Mouse (Mus musculus) small intestine, adult 2 months (tissue): ENCODE measurements at regions not wholly inside any gene's neighbourhood (a gene's known extent, or its start where the extent isn't known, plus 50 kb on each side); places are given as distances from the start of the nearest gene placed in this dataset.

ENCODE experiments used
- CTCF ChIP-seq: fragments of 200-500 bp; IDR thresholded peaks from 2 replicates; pipeline ENCODE4 v1.5.1; 2012; ENCODE audit warnings: low read depth, mild to moderate bottlenecking, control low read depth, inconsistent platforms, low read length, moderate library complexity, mixed read lengths; ENCODE audit not compliant: insufficient replicate concordance, insufficient read length; ENCODE audit errors: extremely low read depth
- POLR2A ChIP-seq: fragments of 200-500 bp; IDR thresholded peaks from 2 replicates; pipeline ENCODE4 v1.6.1; 2012; ENCODE audit warnings: low read depth, mild to moderate bottlenecking, control low read depth, inconsistent platforms, low read length, moderate library complexity

GRCm38 (mm10) chr12:13769156-13769555 lies 382.7 kb downstream of the Fam84a start:
- TF ChIP-seq POLR2A (no peak), CTCF (no peak)
